Mouse (Mus musculus) left cerebral cortex, adult 11 months (tissue): ENCODE measurements around the gene Ric1.
A peak's percentile ranks its signal among the peaks of the same experiment; 100 is the strongest.

ENCODE experiments used
- DNase-seq: peaks from one replicate; pipeline ENCODE4 v3.0.0; 2022; ENCODE audit warnings: low spot score

The Ric1 gene

DNA sequence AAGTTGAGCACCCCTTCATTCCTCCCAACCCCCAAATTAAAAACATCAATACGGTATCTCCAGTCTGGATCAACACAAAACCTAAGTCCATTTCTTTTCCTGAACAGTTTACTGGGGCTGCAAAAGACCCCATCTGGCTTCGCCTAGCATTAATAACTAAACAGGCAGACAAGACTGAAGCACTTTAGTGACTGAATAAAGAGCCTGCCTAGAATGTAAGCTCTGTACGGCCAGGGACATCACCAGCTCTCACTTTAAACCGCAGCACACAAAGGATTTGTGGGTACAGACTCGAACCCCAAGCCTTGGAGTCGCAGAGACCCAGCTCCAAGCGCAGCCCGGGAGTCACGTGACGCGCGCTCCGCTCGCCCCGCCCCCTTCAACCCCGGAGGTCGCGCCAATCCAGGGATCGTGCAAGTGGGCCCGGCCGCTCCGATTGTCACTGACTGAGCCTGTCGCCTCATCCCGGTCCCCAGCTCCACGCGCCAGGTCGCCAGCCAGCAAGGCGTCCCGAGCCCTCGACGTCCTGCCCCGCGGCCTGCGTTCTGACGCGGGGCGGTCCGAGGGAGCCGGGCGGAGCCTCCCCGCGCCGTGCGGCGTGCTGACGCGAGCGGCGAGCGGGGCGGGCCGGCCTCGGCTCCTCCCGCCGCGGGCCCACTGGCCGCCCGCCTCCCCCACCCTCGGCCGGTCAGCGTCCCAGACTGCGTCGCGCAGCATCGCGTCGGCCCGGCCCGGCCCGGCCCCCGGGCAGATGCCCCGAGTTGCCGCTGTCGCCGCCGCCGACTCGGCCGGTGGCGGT, at the start of gene Ric1:
Ric1 (plus strand) TSS at position 646 of the 799 bp plus-strand sequence.
- peak; percentile 73 for DNase-seq

DNA sequence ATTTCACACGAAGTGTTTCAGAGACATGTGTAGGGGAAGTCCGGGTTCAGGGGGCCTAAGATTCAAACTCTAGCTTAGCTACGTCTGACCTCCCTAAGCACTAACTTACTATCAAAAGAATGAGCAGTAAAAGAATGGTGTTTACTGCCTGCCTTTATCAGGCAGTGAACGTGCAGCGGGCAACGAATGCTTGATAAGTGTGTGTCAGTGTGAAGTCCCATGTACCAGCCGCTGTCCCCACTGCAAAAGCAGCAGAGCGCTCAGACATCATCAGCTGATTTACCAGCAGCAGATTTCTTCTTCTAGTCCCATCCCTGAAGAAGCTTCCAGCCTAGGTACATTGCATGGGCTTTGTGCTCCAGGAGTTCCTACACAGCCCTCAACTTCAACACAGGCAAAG, 49.7 kb upstream of the Ric1 start:
- DNase-seq: no peak

DNA sequence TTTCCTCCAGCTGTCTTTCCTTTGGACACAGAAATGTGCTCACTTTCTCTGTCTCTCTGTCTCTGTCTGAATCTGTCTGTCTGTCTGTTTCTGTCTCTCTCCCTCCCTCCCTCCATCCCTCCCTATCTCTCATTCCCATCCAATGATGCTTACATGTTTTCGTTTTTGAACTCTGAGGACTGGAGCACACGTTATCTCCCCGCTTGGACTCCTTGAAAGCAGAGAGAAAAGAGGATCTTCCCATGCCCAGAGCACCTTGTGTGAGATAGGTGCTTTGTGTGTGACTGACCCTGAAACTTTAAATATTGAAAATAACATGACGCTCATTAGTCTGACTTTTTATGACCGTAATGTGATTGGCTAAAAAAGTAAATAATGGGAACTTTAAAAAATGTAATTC, 49.1 kb upstream of the Ric1 start:
- DNase-seq: no peak

DNA sequence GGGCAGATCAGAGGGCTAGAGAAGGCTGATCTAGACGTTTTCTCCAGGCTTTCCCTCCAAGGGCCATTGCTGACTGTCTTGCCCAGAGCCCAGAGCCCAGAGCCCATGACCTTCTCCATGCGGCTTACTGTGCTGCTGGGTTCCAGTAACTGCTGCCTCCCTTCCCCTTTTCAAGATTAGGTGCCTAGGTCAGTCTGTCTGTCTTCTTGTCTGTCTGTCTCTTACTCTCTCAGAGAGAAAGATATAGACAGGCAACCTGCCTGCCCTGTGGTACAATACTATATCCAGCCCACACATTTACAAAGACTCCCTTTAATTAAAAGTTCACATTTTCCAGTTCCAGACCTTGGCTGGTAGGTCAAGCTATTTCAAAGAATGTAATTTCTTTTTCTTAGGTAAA, 47.3 kb upstream of the Ric1 start:
- no peak for DNase-seq

DNA sequence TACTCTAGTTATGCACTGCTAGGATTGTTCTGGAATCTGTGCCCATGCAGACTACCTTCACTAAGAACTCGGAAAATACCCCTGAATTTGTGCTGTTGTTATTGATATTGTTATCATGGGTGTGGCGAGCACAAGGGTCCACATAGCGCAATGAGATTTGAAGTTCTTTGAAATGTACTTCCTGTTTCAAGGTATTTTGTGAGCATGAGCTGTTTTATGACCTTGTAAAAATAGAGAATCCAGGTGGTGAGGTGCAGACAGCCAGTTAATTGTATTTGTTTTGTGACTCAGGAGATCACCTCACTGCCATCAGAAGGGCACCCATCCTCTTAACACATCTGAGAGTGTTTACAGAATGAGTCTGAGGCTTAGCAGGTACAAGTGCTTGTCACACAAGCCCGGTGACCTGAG, 46.9 kb upstream of the Ric1 start:
- DNase-seq: no peak

DNA sequence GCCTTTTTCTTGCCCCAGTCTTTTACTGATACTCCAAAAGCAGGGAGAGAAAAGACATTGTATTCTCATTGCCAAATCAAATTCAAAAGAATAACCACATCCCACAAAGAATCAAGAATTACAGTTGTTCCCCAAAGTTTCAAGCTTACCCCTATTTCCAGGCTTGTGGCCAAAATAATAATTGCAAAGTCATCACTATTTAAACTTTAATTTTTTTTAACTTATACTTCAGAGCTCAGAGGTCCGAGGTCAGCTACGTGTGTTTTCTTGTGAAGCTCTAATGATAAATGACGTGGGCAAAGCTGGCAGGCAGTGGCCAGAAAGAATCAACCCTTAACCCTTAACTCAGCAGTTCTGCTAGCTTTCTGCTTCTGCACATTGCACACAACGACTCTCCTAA, 43.5 kb upstream of the Ric1 start:
- no peak for DNase-seq

DNA sequence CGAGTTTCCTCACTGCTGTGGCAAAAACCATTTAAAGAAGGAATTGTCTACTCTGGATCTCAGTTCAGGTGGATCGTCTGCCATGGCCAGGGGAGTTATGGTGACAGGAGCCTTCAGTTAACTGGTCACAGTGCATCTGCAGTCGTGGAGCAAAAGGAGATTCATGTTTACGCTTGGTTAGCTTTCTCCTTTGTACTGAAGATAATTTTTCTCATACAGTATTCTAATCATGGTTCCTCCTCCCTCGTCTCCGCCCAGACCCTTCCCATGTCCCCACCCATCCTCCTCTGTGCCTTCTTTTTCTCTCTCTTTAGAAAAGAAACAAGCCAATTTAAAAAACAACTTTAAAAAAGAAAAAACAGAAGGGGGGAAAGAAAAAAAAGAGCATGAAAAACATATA, 40.5 kb upstream of the Ric1 start:
- no peak for DNase-seq

DNA sequence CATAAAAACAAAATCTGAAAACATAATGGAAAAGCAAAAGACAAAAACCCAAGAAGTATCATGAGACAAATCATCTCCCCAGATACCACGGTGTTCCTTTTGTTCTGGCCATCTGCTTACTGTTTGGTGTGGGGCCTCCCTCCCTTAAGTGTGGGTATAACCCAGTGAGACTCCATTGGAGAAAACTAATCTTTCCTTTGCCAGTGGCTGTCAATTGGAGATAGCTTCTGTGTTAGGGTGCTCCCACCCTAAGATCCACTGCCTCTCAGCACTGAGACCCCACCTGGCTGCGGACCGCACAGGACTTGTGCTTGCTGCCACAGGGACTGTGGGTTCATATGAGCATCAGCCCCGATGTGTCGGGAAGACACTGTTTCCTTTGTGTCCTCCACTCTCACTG, 39.9 kb upstream of the Ric1 start:
- no peak for DNase-seq

DNA sequence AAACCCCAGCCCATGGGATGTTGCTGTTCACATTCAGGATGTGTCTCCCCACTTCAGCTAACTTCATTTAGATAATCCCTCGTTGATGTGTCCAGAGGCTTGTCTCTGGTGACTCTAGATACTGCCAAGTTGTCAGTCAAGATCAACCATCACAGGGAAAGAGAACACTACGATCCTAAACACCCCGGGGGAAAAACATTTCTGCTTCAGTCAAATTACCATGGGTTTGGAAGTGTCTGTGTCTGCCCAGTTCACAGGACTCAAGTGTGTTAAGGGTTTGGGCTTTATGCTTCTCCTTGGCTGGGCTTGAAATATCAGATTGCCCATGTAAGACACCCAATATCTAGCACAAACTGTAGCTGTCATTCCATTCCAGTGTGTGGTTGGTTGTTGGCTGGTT, 39.4 kb upstream of the Ric1 start:
- DNase-seq: no peak

DNA sequence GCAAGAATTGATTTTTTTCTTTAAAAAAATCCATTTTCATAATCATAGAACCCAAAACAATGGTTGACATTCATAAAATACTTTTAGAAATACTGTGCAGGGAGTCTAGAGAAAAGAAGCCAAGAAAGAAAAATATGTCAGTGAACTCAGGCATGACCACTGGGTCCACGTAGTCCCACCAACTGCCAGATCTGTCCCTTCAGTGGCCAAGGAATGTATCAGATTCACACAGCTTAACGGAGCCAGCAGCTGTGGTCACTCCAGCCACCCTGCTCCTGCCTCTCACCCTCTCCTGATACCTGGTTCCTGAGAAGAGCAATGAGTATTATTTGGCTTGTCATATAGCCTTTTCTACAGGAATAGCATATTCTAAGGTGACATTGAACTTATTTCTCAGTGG, 38.7 kb upstream of the Ric1 start:
- no peak for DNase-seq

DNA sequence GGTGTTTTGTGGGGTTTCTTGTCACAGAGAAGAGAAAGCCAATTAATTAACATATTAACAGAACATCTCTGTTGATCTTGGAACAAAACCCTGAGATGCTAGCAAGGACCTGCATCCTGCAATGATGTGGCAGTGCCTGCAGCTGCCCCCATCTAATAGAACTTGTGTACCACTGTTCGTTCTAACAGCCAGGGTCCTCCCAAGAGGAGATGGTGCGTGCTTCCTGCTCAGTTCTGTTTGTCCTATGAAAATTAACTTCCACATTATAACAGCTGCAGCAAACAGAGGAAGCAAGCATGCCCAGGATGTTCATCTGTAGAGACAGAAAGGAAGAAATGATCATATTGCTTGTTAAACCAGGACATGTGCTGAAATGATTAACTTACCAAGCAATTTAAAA, 37.5 kb upstream of the Ric1 start:
- DNase-seq: no peak

DNA sequence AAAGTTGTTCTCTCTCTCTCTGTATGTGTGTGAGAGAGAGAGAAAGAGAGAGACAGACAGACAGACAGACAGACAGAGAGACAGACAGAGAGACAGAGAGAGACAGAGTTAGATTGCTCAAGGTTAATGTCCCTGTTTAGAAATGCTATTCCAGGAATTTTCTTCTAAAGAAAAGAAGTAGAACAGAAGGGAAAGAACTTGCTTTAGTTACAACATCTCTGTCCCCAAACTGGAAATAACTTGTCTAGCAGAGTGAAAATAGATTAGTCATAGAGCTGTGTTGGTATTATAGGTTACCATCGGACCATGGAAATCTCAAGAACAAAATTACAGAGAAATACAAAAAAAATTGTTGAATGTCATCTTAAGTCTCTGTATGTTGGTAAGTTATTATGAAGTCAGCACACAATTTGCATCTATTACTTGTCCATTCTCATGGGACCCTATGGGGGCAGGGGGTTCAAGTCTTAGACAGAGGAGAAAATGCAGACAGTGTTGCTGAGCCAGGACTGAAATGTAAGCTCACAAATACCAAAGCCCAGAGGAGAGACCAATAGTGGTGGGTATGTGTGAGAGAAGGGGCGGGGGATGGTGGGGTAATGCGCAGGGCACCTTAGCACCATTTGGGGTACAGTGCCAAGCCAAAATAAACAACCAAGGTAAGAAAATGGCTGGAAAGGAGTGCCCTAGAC, 36.7 kb upstream of the Ric1 start:
- no peak for DNase-seq

DNA sequence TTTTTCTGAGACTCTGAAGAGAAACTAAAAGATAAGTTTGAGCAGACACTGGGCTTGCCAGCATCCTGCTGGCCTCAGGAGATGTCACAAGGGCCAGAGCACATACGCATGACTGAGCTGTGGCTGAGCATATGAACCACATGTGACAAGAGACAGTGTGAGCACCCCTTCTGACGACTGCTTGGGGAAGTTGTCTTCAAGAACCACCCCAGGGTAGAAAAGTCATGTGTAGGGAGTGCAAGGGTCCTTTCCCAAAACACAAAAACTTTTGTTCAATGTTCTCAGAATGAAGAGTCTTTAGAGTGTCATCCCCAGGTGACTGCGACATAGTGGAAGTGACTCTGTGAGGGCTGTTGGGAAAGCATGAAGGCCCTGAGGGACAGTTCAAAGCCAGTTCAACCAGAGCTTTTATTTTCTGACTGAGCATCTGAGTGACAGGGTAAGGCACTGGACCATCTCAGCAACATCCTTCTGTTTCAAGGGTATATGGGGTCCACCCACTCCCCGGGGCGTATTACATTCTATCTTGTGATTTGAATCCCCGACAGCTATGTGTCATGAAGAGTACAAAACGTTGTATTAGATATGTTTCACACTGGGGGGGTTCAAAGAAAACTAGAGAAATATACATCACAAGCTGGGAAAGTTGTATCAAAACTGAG, 35.4 kb upstream of the Ric1 start:
- DNase-seq: no peak

DNA sequence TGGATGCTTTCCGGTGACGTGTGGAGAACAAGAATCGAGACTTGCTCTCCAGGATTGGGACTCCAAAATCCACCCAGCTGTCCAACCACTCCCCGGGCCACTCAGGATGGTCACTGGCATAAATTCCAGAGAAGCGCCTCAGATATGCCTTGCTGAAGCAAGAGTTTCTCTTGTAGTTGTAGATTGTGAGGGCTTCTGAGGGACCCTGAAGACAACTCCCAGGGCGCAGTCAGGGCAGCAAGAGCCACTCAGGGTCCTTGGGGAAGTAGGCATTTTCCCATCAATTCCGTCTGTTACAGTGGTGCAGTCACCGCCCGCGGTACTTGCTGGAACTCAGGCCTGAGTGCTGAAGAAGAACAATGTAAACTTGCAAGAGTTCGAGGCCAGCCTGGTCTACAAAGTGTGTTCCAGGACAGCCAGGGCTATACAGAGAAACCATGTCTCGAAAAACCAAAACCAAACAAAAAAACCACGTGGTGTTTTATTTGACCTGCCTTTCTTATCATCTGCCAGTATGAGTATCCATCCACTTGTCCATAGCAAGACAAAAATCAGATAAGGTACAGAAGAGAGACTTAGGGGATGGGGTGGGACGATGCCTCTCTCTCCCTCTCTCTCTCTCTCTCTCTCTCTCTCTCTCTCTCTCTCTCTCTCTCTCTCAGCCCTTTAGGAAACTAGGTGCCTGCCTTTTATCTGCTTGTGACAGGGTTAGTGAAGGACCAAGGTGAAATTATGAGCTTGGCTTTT, 34.6 kb upstream of the Ric1 start:
- no peak for DNase-seq

DNA sequence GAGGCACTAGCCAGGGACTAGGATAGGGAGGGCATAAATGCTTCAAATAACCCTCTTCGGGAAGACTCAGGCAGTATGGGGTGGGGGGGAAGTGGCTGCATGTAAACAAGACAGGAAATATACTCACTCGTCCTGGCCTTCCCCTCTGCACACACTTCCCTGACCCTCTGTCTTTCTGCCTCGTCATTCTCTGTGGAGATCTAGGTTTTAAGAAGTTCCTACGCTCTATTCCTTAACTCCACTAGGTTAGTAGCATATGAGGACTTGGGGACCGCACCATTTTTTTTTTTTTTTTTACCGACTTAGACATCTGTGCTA, 34.0 kb upstream of the Ric1 start:
- DNase-seq: no peak

DNA sequence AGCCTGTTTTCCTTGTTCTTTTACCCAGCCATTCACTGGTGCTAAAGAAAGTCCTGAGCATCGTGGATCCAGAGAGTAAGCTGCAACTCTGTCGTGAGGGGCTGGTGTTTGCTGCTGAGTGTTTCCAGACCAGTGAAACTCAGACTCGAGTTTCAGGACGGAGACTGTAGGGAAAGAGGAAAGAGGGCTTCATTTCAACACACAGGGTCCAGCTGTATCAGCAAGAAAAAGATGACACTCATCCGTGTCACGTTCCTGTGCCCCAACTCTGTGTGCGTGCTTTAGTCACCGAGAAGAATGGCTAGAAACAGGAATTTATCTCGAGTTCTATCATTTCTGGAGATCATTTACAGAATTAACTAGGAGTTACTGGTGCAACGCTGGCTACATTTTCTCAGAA, 33.7 kb upstream of the Ric1 start:
- no peak for DNase-seq

DNA sequence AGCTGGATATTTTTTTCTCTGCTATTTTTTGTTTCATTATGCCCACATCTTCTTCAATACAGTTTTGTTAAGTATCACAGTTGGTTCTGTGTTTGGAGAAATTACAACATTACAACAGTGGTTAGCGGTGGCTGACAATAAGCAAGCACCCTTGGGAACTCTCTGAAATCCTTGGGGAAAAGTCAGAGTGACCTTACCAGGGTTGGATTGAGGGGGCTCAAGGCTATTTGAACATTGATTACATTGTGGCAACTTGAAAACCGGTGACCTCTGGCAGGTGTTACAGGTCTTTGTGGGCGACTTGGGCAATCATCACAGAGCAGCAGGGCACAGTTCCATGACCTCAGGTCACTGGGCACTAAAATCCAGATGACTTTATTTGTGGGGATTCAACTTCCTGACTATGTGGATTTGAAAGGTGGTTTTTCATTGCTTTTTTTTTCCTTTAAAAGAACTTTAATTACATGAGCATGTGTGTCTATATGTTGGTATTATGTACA, 32.2 kb upstream of the Ric1 start:
- no peak for DNase-seq

DNA sequence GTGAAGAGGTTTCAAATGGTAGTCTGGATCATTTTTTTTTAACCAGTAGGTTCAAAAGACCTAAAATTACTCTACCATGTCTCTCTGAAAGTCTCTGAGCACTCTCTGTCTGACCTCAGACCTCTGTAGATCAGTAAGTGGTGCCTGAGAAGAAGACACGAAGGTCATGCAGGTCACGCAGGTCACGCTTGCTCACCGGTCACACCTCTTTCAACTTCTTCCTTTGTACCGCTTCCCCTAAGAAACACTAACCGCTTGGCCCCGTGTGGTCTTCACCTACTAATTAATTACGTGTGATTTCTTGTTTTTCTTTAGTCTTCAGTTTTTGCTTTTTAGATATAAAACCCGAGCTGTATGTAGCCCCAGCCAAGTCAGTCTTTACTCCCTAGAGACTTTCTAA, 30.6 kb upstream of the Ric1 start:
- DNase-seq: no peak

DNA sequence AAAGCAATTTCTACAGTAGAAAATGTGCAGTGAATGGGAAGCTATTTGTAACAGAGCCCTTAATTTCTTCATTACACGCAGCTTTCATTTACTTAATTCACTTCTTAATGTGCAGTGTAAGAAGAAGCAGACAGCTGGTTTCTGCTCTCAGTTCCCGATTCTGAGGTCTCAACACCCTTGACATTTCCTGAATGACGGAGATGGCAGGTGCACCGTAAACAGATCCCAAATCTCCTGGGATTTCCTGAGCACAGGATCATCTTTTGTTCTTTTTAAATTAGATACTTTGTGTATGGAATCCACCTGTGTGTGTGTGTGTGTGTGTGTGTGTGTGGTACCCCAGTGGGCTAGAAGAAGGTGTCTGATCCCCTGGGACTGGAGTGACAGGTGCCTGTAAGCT, 27.6 kb upstream of the Ric1 start:
- DNase-seq: no peak

DNA sequence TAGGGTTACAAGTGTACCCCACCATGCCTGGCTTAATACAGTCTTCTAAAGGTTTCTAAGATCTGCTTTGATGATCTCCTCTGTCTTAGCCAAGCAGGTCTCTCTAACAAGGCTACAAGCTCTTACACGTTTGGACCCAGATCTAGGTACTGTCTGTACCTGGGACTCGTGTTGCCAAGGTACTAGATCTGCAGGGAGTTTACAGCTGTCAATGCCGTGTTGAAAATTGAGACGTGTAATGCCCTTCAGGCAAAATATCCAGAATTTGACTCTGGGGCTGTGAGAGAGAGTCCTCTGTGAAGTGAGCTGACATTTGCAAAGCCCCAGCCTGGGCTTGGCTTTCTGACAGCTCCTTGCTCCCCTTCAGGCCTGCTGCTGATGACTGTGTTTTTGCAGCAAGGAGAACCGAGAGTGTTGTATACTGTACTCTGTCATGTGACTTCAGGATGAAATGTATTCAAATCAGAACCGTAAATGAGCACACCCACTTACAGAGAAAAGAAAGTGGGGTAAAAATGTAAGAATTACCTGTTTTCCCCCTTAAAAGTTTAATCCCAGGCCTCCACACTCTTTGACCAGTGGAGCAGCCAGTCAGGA, 26.0 kb upstream of the Ric1 start:
- no peak for DNase-seq

DNA sequence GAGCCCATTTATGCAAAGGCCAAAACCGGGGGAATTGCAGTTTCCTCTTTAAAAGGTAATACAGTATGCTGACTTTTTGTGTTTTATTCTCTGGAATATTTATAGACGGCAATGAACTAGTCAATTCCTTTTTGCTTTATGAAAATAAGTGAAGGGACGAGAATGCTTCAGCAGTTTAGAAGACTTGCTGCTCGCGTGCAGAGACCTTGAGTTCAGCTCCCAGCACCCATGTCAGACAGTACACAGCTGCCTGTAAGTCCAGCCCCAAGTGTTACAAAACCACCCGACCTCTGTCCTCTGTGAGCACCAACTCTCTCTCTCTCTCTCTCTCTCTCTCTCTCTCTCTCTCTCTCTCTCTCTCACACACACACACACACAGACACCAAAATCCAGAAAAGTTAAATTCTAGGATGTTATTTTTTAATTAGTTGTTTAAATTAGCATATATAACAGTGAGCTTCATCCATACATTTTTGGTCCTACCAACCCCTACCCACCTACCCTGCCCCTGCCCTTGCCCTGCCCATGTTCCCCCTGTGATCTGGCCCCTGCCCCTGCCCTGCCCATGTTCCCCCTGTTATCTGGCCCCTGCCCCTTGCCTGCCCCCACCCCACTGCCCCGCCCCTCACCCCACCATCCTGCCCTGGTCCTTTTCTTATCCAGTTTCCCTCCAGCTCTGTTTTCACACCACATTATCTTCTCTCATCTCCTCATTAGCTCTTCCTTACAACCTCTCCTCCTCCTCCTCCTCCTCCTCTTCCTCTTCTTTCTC, 25.1 kb upstream of the Ric1 start:
- DNase-seq: no peak
